Mouse (Mus musculus): ENCODE measurements around the gene Morn3. TPM values are rescaled to one million over a fixed set of nuclear protein-coding genes. Genes with fewer than 3 reads are reported as not detected.
"Not testable (repeated sequence)": the region's sequence is repeated elsewhere in the genome, so short reads cannot be mapped to it uniquely, and the experiment has no call there.

Gene Morn3
- total RNA-seq, 2 experiments from 2014 or later: not detected

DNA sequence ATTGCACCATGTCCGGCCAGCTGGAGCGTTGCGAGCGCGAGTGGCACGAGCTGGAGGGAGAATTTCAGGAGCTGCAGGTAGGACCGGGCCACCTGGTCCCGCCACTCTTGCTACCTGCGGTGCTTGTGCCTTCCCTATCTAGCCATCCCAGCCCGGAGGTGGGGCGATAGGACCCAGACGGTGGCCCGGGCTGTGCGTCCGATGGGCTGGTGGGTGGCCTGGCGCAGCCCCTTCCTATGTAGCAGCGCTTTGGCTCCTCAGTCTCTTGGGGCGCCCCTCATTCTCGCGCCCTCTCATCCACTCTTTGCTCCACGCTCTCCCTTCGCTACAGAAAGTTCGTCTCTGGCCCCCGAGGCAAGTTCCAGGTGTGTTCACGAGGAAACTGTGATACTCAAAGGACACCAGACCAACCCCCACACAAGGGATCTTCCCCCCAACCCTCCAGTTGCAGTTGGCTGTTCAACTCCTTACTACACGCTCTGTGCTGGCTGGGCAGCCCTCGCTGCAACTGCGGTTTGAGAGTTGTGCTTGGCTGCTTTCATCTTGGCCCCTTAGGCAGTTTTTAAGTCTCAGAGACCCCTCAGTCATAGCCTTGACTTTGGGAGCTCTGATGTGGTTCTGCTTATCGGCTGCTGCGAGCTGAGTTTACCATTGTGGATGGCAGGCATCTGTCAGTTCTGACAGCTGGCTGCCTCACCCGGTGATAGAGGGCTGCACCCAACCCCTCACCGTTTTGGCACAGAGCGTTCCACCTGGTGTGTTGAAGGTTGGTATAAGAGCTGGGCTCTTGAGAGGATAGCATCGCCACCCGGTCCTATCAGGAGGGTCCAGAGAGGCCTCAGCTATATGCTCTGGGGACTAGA is 29.8 kb upstream of the Morn3 start:
- no peak for TF ChIP-seq CTCF (IDR thresholded peaks at IDR 0.05)
- Histone ChIP-seq H3K27ac (peak overlapping the region; percentile 99), H3K4me3 (peak overlapping the region; percentile 92)
- DNase-seq: peak; percentile 50
- intact Hi-C loops (cut with DNase I): no loop called here

DNA sequence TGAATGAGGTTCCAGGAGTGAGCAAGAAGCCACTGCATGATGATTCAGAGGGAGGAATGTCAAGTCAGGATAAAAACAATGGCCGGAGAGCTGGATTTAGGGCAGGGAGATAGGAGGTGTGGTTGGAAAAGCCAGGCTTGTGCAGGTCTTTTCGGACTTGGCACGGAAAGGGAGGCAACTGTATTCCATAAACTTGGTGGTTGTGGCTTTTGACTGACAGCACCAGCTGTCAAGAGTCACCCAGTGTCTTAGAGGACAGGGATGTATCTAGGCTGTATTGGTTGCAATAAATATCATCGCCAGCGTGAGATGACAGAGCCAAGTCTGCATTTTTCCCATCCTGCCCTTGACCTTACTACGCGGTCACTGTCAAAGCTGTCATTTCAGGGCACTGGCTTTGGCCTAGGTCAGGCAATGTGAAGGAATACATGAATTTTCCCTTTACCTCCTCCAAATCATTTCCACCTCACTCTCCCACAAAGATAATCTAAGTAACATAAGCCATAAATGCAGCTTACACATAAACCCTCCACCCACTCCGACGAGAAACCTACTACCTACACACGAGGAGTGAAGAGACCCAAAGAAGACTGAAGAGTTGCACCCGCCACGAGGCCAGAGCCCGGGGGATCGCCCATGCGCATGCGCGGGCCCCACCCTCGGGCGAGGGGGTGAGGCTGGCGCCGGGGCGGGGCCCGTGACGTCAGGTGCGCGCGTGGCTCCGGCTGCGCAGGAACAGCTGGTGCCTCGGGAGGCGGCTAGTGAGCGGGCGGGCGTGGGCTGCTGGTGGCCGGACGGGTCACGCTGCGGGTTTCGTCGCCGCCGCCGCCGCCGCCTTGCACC is 29.0 kb upstream of the Morn3 start:
- peak; percentile 99 for DNase-seq
- intact Hi-C loops (cut with DNase I): no loop called here
- no peak for TF ChIP-seq CTCF (IDR thresholded peaks at IDR 0.05)
- H3K4me3 ChIP-seq: peak overlapping the region; percentile 92
- peak overlapping the region; percentile 99 for H3K27ac ChIP-seq

DNA sequence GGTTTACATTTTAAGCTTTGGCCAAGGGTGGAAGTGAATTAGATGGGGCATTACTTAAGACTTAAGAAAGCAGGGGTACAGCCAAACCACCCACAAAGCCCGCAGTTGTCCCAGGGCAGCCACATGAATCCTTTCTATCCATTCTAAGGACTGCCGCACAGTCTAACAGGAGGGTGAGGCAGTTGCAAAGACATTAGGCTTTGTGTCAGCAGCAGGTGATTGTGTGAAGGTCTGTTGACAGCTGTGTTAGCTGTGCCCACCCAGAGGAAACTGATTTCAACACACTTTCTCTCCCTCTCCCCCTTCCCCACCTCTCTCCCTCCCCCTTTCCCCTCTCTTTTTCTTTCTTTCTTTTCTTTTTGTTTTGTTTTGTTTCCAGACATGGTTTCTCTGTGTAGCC is 21.9 kb upstream of the Morn3 start:
- Histone ChIP-seq H3K27ac (peak overlapping the region; percentile 72; the same call in 1 of the 2 replicates), H3K4me3 (no peak overlapping the region)
- TF ChIP-seq CTCF (IDR thresholded peaks at IDR 0.05): no peak
- intact Hi-C loops (cut with DNase I): no loop called here
- DNase-seq: no peak

DNA sequence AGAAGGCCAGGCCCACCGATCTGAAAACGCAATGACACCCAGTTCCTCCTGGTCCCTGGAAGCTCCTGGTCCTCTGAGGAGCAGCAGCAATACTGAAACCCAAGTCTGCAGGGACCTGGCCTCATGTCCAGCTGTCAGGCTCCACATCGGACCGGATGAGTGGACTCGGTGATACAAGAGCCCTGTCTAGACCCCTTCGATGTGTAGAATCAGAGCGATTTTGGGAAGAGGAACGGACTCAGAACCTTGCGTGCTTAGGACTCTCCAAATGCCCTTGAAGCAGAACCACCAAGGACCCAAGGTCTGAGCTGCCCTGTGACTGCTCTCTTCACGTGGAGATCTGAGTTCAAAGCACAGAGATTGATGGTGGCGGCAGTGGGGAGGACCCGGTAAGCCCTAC is 21.3 kb upstream of the Morn3 start, which contains the start of gene Tmem120b:
Gene Tmem120b, plus strand, starts transcription at position 301 of the 400 bp plus-strand sequence.
- no peak for TF ChIP-seq CTCF (IDR thresholded peaks at IDR 0.05)
- Histone ChIP-seq H3K27ac (peak within 1 kb of the TSS; percentile 72), H3K4me3 (no peak within 1 kb of the TSS)
- DNase-seq: no peak
- intact Hi-C loops (cut with DNase I): no loop called here

DNA sequence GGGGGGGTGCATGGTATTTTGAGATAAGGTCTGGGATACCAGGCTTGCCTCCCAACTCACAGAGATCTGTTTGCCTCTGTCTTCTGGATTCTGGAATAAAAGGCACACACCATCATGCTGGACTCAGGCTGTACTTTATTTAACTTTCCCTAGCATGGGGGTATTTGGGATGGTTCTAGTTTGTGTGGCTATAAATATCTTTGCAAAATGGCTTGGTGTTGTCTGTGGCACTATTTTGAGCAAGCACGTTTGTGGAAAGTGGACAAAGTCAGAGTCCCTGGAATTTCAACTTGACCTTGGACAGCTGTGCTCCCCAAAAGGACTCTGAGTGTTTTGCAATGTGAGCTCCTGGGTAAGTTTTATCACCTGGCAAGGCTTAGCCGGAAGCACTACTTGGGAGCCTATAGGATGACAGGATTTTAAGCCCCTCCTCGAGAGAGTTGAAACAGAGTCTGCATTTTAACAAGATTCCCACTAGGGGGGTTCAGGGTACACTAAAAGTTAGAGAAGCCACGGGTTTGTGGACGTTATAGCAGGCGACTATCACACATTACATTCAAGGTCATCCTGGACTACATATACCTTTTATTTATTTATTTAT is 20.7 kb upstream of the Morn3 start:
- Histone ChIP-seq H3K27ac (peak overlapping the region; percentile 72), H3K4me3 (no peak overlapping the region)
- intact Hi-C loops (cut with DNase I): no loop called here
- peak; percentile 45 for TF ChIP-seq CTCF (IDR thresholded peaks at IDR 0.05)
- DNase-seq: no peak

DNA sequence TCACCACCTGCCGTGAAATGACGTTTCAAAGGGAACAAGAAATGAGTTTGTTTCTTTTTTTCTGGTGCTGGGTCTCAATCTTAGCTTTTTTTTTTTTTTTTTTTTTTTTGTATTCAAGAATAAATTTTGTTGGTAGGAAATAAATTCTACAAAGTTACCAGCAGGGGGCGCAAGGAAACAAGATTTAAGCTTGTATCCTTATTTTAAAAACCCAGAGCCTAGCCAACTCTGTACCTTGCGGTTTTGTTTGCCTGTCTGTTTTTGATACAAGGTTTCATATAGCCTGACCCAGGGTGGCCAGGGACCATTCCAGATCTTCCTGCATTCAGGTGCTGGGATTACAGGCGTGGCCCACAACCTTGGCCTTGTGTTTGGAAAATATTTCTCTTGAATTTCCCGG is 17.4 kb upstream of the Morn3 start:
- intact Hi-C loops (cut with DNase I): loop anchor here (1.0 to 2.0 kb wide), 3 partner anchors 53 to 107 kb away; partner anchors contain the start of gene Rhof
- peak overlapping the region; percentile 36; the same call in 1 of the 2 replicates for H3K4me3 ChIP-seq
- peak; percentile 60 for DNase-seq
- peak; percentile 65 for TF ChIP-seq CTCF (IDR thresholded peaks at IDR 0.05)
- peak overlapping the region; percentile 76 for H3K27ac ChIP-seq

DNA sequence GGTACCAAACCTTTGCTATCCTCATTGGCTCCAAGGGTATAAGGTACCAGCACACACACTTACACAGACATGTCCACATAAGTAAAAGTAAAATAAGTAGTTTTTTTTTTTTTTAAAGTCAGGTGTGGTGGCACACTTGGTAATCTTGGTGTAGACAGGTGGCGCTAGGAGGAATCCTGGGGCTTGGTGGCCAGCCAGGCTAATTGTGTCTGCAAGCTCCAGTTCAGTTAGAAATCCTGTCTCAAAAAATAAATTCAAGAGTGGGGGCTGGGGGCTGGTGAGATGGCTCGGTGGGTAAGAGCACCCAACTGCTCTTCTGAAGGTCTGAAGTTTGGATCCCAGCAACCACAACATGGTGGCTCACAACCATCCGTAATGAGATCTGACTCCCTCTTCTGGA is 16.3 kb upstream of the Morn3 start:
- intact Hi-C loops (cut with DNase I): no loop called here
- no peak for TF ChIP-seq CTCF (IDR thresholded peaks at IDR 0.05)
- Histone ChIP-seq H3K27ac (no peak overlapping the region; the same call in 1 of the 2 replicates), H3K4me3 (no peak overlapping the region)
- DNase-seq: no peak

DNA sequence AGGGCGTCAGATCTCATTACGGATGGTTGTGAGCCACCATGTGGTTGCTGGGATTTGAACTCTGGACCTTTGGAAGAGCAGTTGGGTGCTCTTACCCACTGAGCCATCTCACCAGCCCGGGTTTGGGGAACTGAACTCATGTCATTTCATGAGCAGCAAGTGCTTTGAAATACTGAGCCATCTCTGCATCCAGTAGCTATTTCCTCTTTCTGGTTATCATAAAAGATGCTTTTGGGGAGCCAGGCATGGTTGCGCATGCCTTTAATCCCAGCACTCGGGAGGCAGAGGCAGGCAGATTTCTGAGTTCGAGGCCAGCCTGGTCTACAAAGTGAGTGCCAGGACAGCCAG is 14.6 kb upstream of the Morn3 start:
- H3K4me3 ChIP-seq: peak overlapping the region; percentile 67; the same call in 1 of the 2 replicates
- DNase-seq; intact Hi-C loops (cut with DNase I): not testable (repeated sequence)
- H3K27ac ChIP-seq: peak overlapping the region; percentile 98; the same call in 1 of the 2 replicates

DNA sequence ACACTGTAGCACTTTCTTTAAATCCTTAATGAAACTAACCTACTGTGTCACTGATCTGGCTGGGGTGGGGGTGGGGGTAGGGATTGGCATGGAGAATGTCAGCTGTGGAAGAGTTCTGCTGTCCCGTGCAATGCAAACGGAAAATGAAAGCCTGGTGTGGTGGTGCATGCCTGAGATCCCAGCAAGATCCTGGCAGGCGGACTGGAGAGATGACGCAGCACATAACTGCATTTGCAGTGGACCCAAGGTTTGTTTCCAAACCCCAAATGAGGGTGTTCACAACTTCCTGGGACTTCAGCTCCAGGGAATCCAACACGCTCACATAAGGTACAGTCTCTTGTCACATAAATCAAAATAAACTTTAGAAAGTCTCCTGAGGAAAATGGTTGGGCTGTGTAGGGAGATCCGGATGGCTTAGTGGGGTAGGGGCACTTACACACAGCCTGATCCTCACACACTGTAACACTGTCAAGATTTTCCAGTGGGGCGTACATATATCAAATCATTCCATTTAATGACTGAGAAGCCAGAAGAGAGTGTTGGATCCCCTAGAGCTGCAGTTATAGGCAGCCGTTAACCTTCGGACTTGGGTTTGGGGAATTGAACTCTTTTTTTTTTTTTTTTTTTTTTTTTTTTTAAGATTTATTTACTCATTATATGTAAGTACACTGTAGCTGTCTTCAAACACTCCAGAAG is 14.0 kb upstream of the Morn3 start:
- Histone ChIP-seq H3K27ac (peak overlapping the region; percentile 98), H3K4me3 (peak overlapping the region; percentile 67)
- peak; percentile 78 for DNase-seq
- TF ChIP-seq CTCF (IDR thresholded peaks at IDR 0.05): no peak
- intact Hi-C loops (cut with DNase I): no loop called here

DNA sequence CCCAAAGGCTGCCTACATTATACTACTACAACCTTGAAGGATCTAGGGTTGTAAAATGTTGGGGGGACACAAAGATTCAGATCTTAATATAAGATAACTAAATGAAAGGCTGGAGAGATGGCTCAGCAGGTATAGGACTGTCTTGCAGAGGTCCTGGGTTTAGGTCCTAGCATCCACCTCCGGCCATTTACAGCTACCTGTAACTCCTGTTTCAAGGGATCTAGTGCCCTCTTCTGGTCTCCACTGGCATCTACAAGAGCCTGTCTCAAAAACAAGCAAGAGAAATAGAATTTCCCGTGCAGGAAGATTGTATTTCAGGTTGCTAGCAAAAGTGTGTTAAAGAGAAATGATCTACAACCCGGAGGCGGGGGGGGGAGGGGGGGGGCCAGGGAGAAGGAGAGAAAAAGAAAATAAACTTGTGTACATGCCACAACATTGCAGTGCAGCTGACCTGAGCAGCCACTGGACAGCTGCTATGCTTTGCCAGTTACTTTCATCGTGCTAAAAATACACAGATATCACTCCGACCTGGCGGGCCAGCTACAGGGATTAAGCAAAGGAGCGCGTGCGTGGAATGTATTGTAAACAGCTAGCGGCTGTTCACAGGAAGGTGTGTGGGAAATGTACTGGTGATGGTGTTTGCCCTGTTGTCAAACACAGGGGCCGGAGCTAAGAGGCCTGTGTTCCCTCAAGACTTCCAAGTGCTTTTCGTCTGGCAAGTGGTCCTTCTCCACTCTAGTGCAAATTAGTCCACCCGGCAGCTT is 13.1 kb upstream of the Morn3 start:
- TF ChIP-seq CTCF (IDR thresholded peaks at IDR 0.05): peak; percentile 76
- intact Hi-C loops (cut with DNase I): loop anchor here (1.0 to 2.0 kb wide), 2 partner anchors 45 to 93 kb away; partner anchors contain the start of gene Orai1
- peak; percentile 76 for DNase-seq
- Histone ChIP-seq H3K4me3 (peak overlapping the region; percentile 67), H3K27ac (peak overlapping the region; percentile 98)
